In genomic region chr10:117226002-117226401, GRCm38 (mm10) we compare ENCODE assay signal across 49 mouse cellular contexts. TPM values are rescaled to one million over a fixed set of nuclear protein-coding genes. Genes with fewer than 3 reads are reported as not detected.
"Had no signal": no experiment of that assay in that cellular context is flagged by ENCODE, and none has a peak within 500 bp of the region (broad histone marks: within the 10 kb centered on the region; RNA-seq: fewer than 3 reads in every experiment).

No protein-coding gene starts in this region.

- H3K9me3 ChIP-seq: heart, embryonic 12.5 days; heart, embryonic 13.5 days; heart, embryonic 15.5 days; hindbrain, embryonic 10.5 days; hindbrain, embryonic 12.5 days; hindbrain, embryonic 13.5 days; hindbrain, embryonic 15.5 days; intestine, embryonic 15.5 days; kidney, embryonic 15.5 days had no signal

- DNase-seq: heart, postnatal 10 days; heart, postnatal 14 days; heart, postnatal 36 days; heart, postnatal 4 days; kidney, adult 11 months; kidney, adult 18-20 months; kidney, adult 2 months; kidney, adult 8-10 months; kidney, adult 9 months; kidney, postnatal 10 days; kidney, postnatal 14 days; kidney, postnatal 36 days; kidney, postnatal 4 days; layer of hippocampus, adult 9-11 months; layer of hippocampus, postnatal 36 days had no signal

- H3K27ac ChIP-seq: heart, embryonic 13.5 days; heart, embryonic 15.5 days; hindbrain, embryonic 10.5 days; hindbrain, embryonic 12.5 days; hindbrain, embryonic 13.5 days; hindbrain, embryonic 14.5 days; hindbrain, embryonic 15.5 days; hindbrain, postnatal 0 days; intestine, embryonic 15.5 days; kidney, embryonic 15.5 days; kidney, postnatal 0 days; layer of hippocampus, adult 2 months had no signal

- H3K4me3 ChIP-seq: heart, embryonic 12.5 days; heart, embryonic 13.5 days; heart, embryonic 15.5 days; hindbrain, embryonic 10.5 days; hindbrain, embryonic 12.5 days; hindbrain, embryonic 13.5 days; hindbrain, embryonic 15.5 days; intestine, embryonic 15.5 days; kidney, embryonic 15.5 days; layer of hippocampus, adult 2 months had no signal

- H3K27me3 ChIP-seq: heart, embryonic 12.5 days; heart, embryonic 15.5 days; hindbrain, embryonic 12.5 days; hindbrain, embryonic 13.5 days; hindbrain, embryonic 15.5 days; intestine, embryonic 15.5 days; kidney, embryonic 15.5 days had no signal

RNA-seq across cellular contexts. Expression of gene 9530003J23Rik, which starts 12.5 kb away (rescaled TPM):
- total RNA-seq: heart, postnatal 10 days; heart, postnatal 14 days; heart, postnatal 25 days; heart, postnatal 36 days; heart, postnatal 4 days; hematopoietic stem cell, adult 5-6 weeks; hindbrain, postnatal 0 days; layer of hippocampus, adult 18-20 months; layer of hippocampus, adult 2 months; layer of hippocampus, adult 8-10 months; layer of hippocampus, postnatal 10 days; layer of hippocampus, postnatal 14 days; layer of hippocampus, postnatal 25 days; layer of hippocampus, postnatal 36 days; left cerebral cortex, adult 18-20 months had no signal
- polyA plus RNA-seq: heart, embryonic 11.5 days; heart, embryonic 12.5 days; heart, embryonic 13.5 days; heart, embryonic 14.5 days; heart, embryonic 15.5 days; heart, embryonic 16.5 days; heart, postnatal 0 days; hindbrain, embryonic 10.5 days; hindbrain, embryonic 11.5 days; hindbrain, embryonic 12.5 days; hindbrain, embryonic 14.5 days; hindbrain, embryonic 15.5 days; hindbrain, embryonic 16.5 days; hindbrain, postnatal 0 days; inflammation-experienced regulatory T-cells, adult 6 months; intestine, embryonic 14.5 days; intestine, embryonic 15.5 days; intestine, embryonic 16.5 days; intestine, postnatal 0 days; kidney, adult 2 months; kidney, embryonic 14.5 days; kidney, embryonic 15.5 days; kidney, embryonic 16.5 days; kidney, postnatal 0 days; large intestine, adult 2 months had no signal
